Mouse (Mus musculus) CH12.LX (cell line): ENCODE results near the gene Ifrd1.

ENCODE experiments used
- BHLHE40 ChIP-seq: IDR thresholded peaks from 2 replicates; pipeline ENCODE4 v1.6.1; 2011; ENCODE audit warnings: mild to moderate bottlenecking, low read depth, low read length, improper control_type of control experiment
- CTCF ChIP-seq, 2 experiments: IDR thresholded peaks in 1 of 2; conservative IDR thresholded peaks in 1 of 2; 2 replicates each; pipeline ENCODE4 v1.5.1; 2011 to 2012; ENCODE audit warnings: low read depth in 2 of 2, low read length in 2 of 2, improper control_type of control experiment in 1 of 2, inconsistent platforms in 1 of 2, mild to moderate bottlenecking in 1 of 2, moderate library complexity in 1 of 2
- E2F4 ChIP-seq: IDR thresholded peaks from 2 replicates; pipeline ENCODE4 v1.6.1; 2011; ENCODE audit warnings: low read depth, low read length, improper control_type of control experiment; ENCODE audit not compliant: insufficient replicate concordance
- JUND ChIP-seq: conservative IDR thresholded peaks from 2 replicates; pipeline ENCODE4 v1.6.1; 2011; ENCODE audit warnings: low read depth, low read length, improper control_type of control experiment
- SIN3A ChIP-seq: IDR thresholded peaks from 2 replicates; pipeline ENCODE4 v1.6.1; 2012; ENCODE audit warnings: low read length, improper control_type of control experiment, inconsistent platforms
- USF1 ChIP-seq: IDR thresholded peaks from 2 replicates; pipeline ENCODE4 v1.6.1; 2014; ENCODE audit warnings: low read depth, mild to moderate bottlenecking, inconsistent platforms, low read length, improper control_type of control experiment
- USF2 ChIP-seq: conservative IDR thresholded peaks from 2 replicates; pipeline ENCODE4 v1.6.1; 2011; ENCODE audit warnings: low read depth, low read length, improper control_type of control experiment

- TF ChIP-seq USF2 (no peak), JUND (no peak), CTCF (conservative IDR thresholded peaks at IDR 0.05 in 1 of 2, IDR thresholded peaks at IDR 0.05 in 1 of 2; ENCODE audit: low read depth in 2 of 2, low read length in 2 of 2) (no peak), USF1 (no peak), SIN3A (no peak), E2F4 (no peak), BHLHE40 (no peak)
These were observed 4.5 kb downstream of the Ifrd1 start for GRCm38 (mm10) chr12:40243821-40244221.
